Mouse (Mus musculus) forebrain, embryonic 14.5 days (tissue): ENCODE data around the gene Reln. TPM values are rescaled to one million over a fixed set of nuclear protein-coding genes. Genes with fewer than 3 reads are reported as not detected.

Source experiments
- ATAC-seq: fragments of 200-750 bp; cut with Nextera tagmentation; 2 replicates; pipeline ENCODE4 v1.8.0; 2017; ENCODE audit warnings: mild to moderate bottlenecking, moderate library complexity
- DNase-seq: peaks from one replicate; pipeline ENCODE4 v3.0.0-alpha.2; 2015; ENCODE audit warnings: low spot score
- H3K27ac ChIP-seq: fragments of 300-500 bp; sonication (generic); 2 replicates; pipeline ENCODE4 v1.5.1; 2014; ENCODE audit warnings: low read depth, mild to moderate bottlenecking, control low read depth, low read length, moderate library complexity
- H3K27me3 ChIP-seq: fragments of 300-500 bp; sonication (generic); replicated peaks from 2 replicates; pipeline ENCODE4 v1.6.1; 2014; ENCODE audit warnings: low read length, control low read depth, mixed read lengths; ENCODE audit not compliant: control insufficient read depth, insufficient read depth
- H3K36me3 ChIP-seq: fragments of 300-500 bp; sonication (generic); 2 replicates; pipeline ENCODE4 v1.6.1; 2014; ENCODE audit warnings: low read length, control low read depth; ENCODE audit not compliant: control insufficient read depth, insufficient read depth
- H3K4me1 ChIP-seq: fragments of 300-500 bp; sonication (generic); 2 replicates; pipeline ENCODE4 v1.6.1; 2014; ENCODE audit warnings: antibody characterized with exemption, low read length, control low read depth; ENCODE audit not compliant: control insufficient read depth, insufficient read depth
- H3K4me2 ChIP-seq: fragments of 300-500 bp; sonication (generic); 2 replicates; pipeline ENCODE4 v1.6.1; 2014; ENCODE audit warnings: mild to moderate bottlenecking, control low read depth, low read length
- H3K4me3 ChIP-seq: fragments of 300-500 bp; sonication (generic); 2 replicates; pipeline ENCODE4 v1.5.1; 2014; ENCODE audit warnings: low read depth, low read length, control low read depth
- H3K9ac ChIP-seq: fragments of 300-500 bp; sonication (generic); 2 replicates; pipeline ENCODE4 v1.6.1; 2014; ENCODE audit warnings: mild to moderate bottlenecking, low read length, control low read depth, moderate library complexity
- H3K9me3 ChIP-seq: fragments of 300-500 bp; sonication (generic); replicated peaks from 2 replicates; pipeline ENCODE4 v1.6.1; 2016; ENCODE audit warnings: low read length, control low read depth, mixed read lengths; ENCODE audit not compliant: control insufficient read depth
- WGBS: fragments of 180-500 bp; shearing (Covaris S2); extraction: QIAGEN DNeasy Blood & Tissue Kit; methylation state at CpG from one replicate; pipeline ENCODE4 v1.1.7; 2014; 5-methylcytosine and 5-hydroxymethylcytosine counted together
- polyA plus RNA-seq: library from polyadenylated mRNA; unstranded; fragments of >200 nt; fragmentation: Nextera tagmentation; extraction: Ambion mirVana; gene quantifications from 2 replicates; pipeline ENCODE4 v1.2.1, GENCODE M21; 2014

The Reln gene
- polyA plus RNA-seq, 1 experiment from 2014 or later = 61.7 TPM

DNA sequence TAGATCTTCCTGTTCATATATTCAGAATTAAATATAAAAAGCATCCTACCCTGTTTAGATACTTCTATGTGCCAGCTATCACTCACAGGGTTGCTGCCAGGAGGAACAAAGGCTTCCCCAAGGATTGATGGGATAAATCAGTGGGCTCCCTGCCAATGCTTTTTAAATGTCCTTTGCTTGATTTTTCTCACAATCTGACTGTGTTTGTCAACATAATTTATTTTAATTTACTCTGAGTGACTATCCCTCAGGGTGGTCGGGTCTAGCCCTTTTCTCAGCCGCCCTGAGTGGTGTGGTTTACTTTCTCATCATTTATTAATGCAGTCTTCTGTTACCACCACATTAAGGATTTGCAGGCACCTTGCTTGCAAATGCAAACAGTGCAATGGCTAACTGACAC is 205.5 kb downstream of the Reln start:
- DNase-seq = peak; percentile 53
- Histone ChIP-seq H3K9me3 (0 out of 2 replicates have a peak, but pooled peaks cover 4% of the 10 kb centered on the region), H3K4me2 (no peak overlapping the region), H3K4me1 (no peaks in the 10 kb centered on the region), H3K27ac (no peak overlapping the region), H3K9ac (no peak overlapping the region), H3K36me3 (no peaks in the 10 kb centered on the region), H3K4me3 (no peak overlapping the region), H3K27me3 (no peaks in the 10 kb centered on the region)
- ATAC-seq = no peak
- WGBS = 62% methylated on average over 2 of the region's 2 CpGs

- Histone ChIP-seq H3K9ac (no peak overlapping the region), H3K4me2 (no peak overlapping the region), H3K4me1 (no peaks in the 10 kb centered on the region), H3K4me3 (no peak overlapping the region), H3K9me3 (0 out of 2 replicates have a peak, but pooled peaks cover 4% of the 10 kb centered on the region), H3K36me3 (no peaks in the 10 kb centered on the region), H3K27me3 (no peaks in the 10 kb centered on the region), H3K27ac (no peak overlapping the region)
- DNase-seq (no peak), ATAC-seq (no peak)
- WGBS = 48% methylated on average over 9 of the region's 9 CpGs
Measured at GRCm38 (mm10) chr5:22134402-22134801, 210.1 kb downstream of the Reln start.

DNA sequence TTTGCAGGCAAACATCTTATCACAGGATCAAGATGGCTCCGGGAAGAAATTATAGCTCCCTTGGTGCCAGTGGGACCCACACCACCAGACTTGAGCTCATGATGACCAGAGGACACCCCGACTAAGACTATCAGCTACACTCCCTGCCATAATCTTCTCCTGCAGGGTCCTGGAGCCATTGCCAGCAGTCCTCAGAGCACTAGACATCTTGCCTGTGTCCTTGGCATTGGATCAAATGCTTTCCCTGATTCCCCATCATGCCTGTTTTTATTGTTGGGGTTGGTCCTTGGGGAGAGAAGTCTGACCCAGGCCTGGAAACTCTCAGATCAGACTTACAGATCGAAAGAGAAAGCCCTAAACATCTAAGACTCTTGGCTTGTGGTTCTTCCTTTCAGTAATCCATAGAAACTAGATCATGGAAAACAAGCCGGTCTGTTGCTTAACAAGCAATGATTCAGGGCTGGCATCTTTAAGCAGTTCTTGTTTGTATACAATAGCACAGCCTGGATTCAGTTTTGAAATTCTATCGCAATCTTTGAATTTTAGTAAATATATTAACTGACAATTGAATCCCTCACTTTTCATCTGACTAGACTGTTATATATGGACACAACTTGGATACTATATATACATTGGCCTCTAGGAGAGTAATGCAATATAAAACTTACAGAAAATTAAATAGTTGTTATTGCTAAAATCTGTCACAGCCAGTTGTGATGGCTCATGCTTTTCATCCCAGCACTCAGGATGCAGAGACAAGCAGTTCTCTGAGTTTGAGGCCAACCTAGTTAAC is 212.6 kb downstream of the Reln start:
- Histone ChIP-seq H3K4me2 (no peak overlapping the region), H3K9me3 (no peaks in the 10 kb centered on the region), H3K27ac (no peak overlapping the region), H3K27me3 (no peaks in the 10 kb centered on the region), H3K36me3 (no peaks in the 10 kb centered on the region), H3K9ac (no peak overlapping the region), H3K4me3 (no peak overlapping the region), H3K4me1 (no peaks in the 10 kb centered on the region; the same call in 1 of the 2 replicates)
- 73% methylated on average over 5 of the region's 5 CpGs for WGBS
- DNase-seq (peak; percentile 27), ATAC-seq (no peak)

- Histone ChIP-seq H3K4me2 (no peak overlapping the region), H3K27ac (no peak overlapping the region), H3K9ac (no peak overlapping the region), H3K27me3 (no peaks in the 10 kb centered on the region), H3K4me3 (no peak overlapping the region), H3K4me1 (no peaks in the 10 kb centered on the region; the same call in 1 of the 2 replicates), H3K9me3 (no peaks in the 10 kb centered on the region), H3K36me3 (no peaks in the 10 kb centered on the region)
- ATAC-seq (no peak), DNase-seq (no peak)
Measured at GRCm38 (mm10) chr5:22127583-22127982, 216.9 kb downstream of the Reln start.

DNA sequence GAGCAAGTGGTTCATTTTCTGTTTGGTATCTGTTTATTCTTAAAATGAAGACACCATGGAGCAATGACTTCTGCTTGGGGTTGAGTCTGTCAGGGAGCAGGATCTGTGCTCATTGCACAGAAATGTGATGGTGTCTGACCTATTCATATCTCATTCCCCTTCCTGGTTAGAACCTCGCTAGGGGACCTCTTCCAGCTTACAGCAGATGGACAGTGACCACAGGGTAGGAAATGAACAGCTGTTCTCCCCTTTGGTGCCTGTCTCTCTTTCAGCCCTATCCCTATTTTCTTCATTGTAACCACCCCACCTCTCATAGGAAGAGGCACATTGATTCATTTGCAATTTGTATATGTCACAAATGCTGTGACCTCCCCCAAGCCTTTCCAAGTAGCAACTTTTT is 225.2 kb downstream of the Reln start:
- Histone ChIP-seq H3K4me1 (no peaks in the 10 kb centered on the region), H3K9me3 (no peaks in the 10 kb centered on the region), H3K27me3 (no peaks in the 10 kb centered on the region), H3K36me3 (no peaks in the 10 kb centered on the region), H3K9ac (no peak overlapping the region), H3K27ac (no peak overlapping the region), H3K4me2 (no peak overlapping the region), H3K4me3 (no peak overlapping the region)
- DNase-seq (no peak), ATAC-seq (no peak)
- 66% methylated on average over 1 of the region's 1 CpGs for WGBS

- H3K9ac ChIP-seq = no peak overlapping the region
- 26% methylated on average over 6 of the region's 6 CpGs for WGBS
- H3K9me3 ChIP-seq = no peaks in the 10 kb centered on the region
- no peaks in the 10 kb centered on the region for H3K36me3 ChIP-seq
- ATAC-seq (no peak), DNase-seq (no peak)
- no peak overlapping the region for H3K4me3 ChIP-seq
- H3K27ac ChIP-seq = no peak overlapping the region
- H3K4me2 ChIP-seq = no peak overlapping the region
- H3K27me3 ChIP-seq = no peaks in the 10 kb centered on the region
- H3K4me1 ChIP-seq = no peaks in the 10 kb centered on the region
Measured at GRCm38 (mm10) chr5:22118456-22118855, 226.0 kb downstream of the Reln start.

DNA sequence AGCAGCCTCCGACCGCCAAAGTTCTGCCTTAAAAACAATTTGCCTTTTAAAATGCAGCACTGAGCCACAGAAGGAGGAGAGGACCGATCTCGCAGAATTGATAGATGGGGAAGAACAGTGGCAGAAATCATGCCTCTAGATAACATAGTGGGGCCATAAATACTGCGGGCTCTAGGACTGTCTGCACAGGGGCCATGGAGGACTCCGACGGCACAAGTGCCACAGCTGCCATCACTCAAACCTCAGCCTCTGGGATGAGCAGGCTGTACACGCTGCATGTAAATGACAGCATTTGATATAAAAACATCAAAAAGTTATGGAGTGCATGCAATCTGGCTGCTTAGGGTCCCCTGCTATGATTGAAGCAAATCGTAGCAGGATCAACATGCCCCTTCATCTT is 227.6 kb downstream of the Reln start:
- H3K9me3 ChIP-seq = no peaks in the 10 kb centered on the region
- H3K27me3 ChIP-seq = no peaks in the 10 kb centered on the region
- DNase-seq (no peak), ATAC-seq (no peak)
- H3K4me3 ChIP-seq = no peak overlapping the region
- no peak overlapping the region for H3K4me2 ChIP-seq
- WGBS = 82% methylated on average over 9 of the region's 9 CpGs
- no peaks in the 10 kb centered on the region for H3K36me3 ChIP-seq
- no peak overlapping the region for H3K9ac ChIP-seq
- H3K27ac ChIP-seq = no peak overlapping the region
- H3K4me1 ChIP-seq = no peaks in the 10 kb centered on the region

DNA sequence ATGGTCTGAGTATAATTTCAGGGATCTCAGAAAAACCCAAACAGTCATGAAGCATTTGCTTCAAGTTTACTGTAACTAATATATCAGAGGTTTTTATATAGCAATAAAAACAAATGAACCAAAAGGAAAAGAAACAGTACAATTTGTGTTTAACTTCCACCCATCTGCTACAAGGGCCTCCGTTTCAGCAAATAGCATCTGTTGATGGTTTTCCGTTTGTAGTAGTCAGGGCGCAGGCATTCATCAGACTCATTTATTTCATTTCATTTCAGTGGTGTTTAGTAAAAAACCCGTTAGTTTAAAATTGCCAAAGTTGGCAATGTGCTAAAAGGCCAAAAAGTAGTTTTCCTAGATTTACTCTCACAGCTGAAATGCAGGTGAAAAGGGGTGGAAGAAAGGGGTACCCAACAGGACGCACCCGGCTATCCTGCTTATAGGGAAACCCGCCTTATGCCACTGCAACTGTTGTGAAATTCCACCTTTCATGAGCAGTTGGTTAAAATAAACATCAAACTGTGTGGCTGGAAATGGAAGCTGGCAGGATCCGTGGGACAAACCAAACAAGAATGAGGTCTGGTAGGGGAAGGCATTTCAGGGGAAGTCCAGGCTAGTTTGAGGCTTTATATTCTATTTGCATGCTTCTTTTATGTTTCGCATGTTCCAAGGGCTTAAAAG is 237.6 kb downstream of the Reln start:
- no peak overlapping the region for H3K9ac ChIP-seq
- H3K27ac ChIP-seq = no peak overlapping the region
- ATAC-seq = no peak
- DNase-seq = peak; percentile 38
- WGBS = 77% methylated on average over 9 of the region's 9 CpGs
- H3K36me3 ChIP-seq = no peaks in the 10 kb centered on the region
- H3K27me3 ChIP-seq = no peaks in the 10 kb centered on the region
- no peaks in the 10 kb centered on the region for H3K4me1 ChIP-seq
- H3K9me3 ChIP-seq = no peaks in the 10 kb centered on the region
- H3K4me3 ChIP-seq = no peak overlapping the region
- no peak overlapping the region for H3K4me2 ChIP-seq

- no peak overlapping the region for H3K9ac ChIP-seq
- H3K27me3 ChIP-seq = no peaks in the 10 kb centered on the region
- H3K9me3 ChIP-seq = no peaks in the 10 kb centered on the region
- no peak overlapping the region for H3K4me3 ChIP-seq
- ATAC-seq (peak; percentile 77), DNase-seq (peak; percentile 91)
- 22% methylated on average over 5 of the region's 5 CpGs for WGBS
- no peak overlapping the region for H3K27ac ChIP-seq
- H3K36me3 ChIP-seq = no peaks in the 10 kb centered on the region
- H3K4me1 ChIP-seq = peaks cover 18% of the 10 kb centered on the region
- no peak overlapping the region for H3K4me2 ChIP-seq
Measured at GRCm38 (mm10) chr5:22094984-22095383, 249.5 kb downstream of the Reln start.
